Mouse (Mus musculus) kidney, adult 11 months (tissue): ENCODE data around the gene Cxcl9.

Experiments used
- DNase-seq: peaks from one replicate; pipeline ENCODE4 v3.0.0; 2022

The Cxcl9 gene

DNA sequence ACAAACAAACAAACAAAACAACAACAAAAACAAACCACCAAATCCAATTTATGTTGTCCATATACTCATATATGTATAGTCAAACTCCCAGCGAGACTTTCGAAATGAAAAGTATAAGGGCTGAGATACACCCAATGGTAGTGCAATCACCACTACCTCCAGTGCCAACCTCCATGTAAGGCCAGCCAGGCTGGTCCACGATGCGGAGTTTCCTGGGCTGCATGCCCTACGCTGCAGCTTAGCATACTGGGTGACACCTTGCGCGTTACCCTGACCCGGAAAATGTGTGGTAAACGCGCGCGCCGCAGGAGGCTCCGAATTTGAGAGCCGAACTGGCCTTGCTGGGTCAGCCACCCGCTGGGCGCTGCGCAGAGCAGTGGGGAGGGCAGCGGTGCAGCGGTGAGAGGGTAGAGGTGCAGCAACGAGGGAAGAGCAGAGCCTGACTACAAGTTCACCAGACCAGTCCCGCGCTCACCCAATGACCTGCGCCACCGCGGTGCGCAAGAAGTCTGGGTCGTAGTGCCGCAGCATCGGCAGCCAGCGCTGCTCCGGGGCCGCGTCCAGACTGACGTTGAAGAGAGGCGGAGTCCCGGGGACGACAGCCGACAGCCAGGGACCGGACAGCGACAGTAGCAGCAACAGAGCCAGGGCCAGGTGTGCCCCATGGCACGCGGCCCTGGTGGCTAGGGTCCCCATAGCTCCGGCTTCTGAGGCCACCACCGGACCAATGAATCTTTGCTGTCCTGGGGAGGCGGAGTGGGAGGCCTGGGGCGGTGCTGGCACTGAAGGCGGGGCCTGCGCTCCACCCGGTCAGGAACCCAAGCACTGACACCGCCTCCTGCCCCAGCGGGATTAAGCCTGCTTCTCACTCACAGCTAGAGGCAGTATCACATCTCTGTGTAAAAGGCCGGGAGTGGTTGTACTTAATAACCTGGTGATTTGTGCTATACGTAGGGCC lies 50.2 kb downstream of the Cxcl9 start, which contains the start of gene Naaa:
TSS of gene Naaa (minus strand) at position 734 of the 958 bp plus-strand sequence.
- DNase-seq: peak; percentile 92
